Mouse (Mus musculus) forebrain, embryonic 16.5 days (tissue): ENCODE results near the gene P4ha3. TPM values are rescaled to one million over a fixed set of nuclear protein-coding genes. Genes with fewer than 3 reads are reported as not detected.

ENCODE experiments used
- ATAC-seq: fragments of 200-750 bp; cut with Nextera tagmentation; 2 replicates; pipeline ENCODE4 v1.8.0; 2017; ENCODE audit warnings: mild to moderate bottlenecking, moderate library complexity
- H3K27ac ChIP-seq: fragments of 300-500 bp; sonication (generic); 2 replicates; pipeline ENCODE4 v1.5.1; 2014; ENCODE audit warnings: low read length, control low read depth
- H3K27me3 ChIP-seq: fragments of 300-500 bp; sonication (generic); replicated peaks from 2 replicates; pipeline ENCODE4 v1.6.1; 2014; ENCODE audit warnings: low read length; ENCODE audit not compliant: control insufficient read depth, insufficient read depth
- H3K36me3 ChIP-seq: fragments of 300-500 bp; sonication (generic); 2 replicates; pipeline ENCODE4 v1.6.1; 2014; ENCODE audit not compliant: control insufficient read depth, insufficient read depth
- H3K4me1 ChIP-seq: fragments of 300-500 bp; sonication (generic); replicated peaks from 2 replicates; pipeline ENCODE4 v1.6.1; 2014; ENCODE audit warnings: low read length; ENCODE audit not compliant: control insufficient read depth, insufficient read depth
- H3K4me2 ChIP-seq: fragments of 300-500 bp; sonication (generic); 2 replicates; pipeline ENCODE4 v1.6.1; 2014; ENCODE audit warnings: mild to moderate bottlenecking, low read length, control low read depth
- H3K4me3 ChIP-seq: fragments of 300-500 bp; sonication (generic); replicated peaks from 2 replicates; pipeline ENCODE4 v1.5.1; 2014; ENCODE audit warnings: mild to moderate bottlenecking, low read length, control low read depth
- H3K9ac ChIP-seq: fragments of 300-500 bp; sonication (generic); replicated peaks from 2 replicates; pipeline ENCODE4 v1.6.1; 2014; ENCODE audit warnings: low read depth, low read length, control low read depth
- H3K9me3 ChIP-seq: fragments of 300-500 bp; sonication (generic); 2 replicates; pipeline ENCODE4 v1.6.1; 2016; ENCODE audit warnings: low read length; ENCODE audit not compliant: control insufficient read depth
- WGBS: fragments of 180-500 bp; shearing (Covaris S2); extraction: QIAGEN DNeasy Blood & Tissue Kit; methylation state at CpG from one replicate; pipeline ENCODE4 v1.1.7; 2014; 5-methylcytosine and 5-hydroxymethylcytosine counted together
- polyA plus RNA-seq: library from polyadenylated mRNA; unstranded; fragments of >200 nt; fragmentation: Nextera tagmentation; extraction: Ambion mirVana; gene quantifications from 2 replicates; pipeline ENCODE4 v1.2.1, GENCODE M21; 2015

P4ha3 gene
- polyA plus RNA-seq, 1 experiment from 2014 or later: 1.9 TPM

GRCm38 (mm10) chr7:100356324-100356723 lies 71.0 kb downstream of the P4ha3 start:
- ATAC-seq: no peak
- WGBS: 81% methylated on average over 5 of the region's 5 CpGs
- no peaks in the 10 kb centered on the region for H3K4me1 ChIP-seq
- no peak overlapping the region for H3K4me2 ChIP-seq
- H3K4me3 ChIP-seq: no peak overlapping the region
- no peak overlapping the region for H3K9ac ChIP-seq
- H3K36me3 ChIP-seq: peaks cover 9% of the 10 kb centered on the region
- H3K27ac ChIP-seq: no peak overlapping the region
- H3K9me3 ChIP-seq: no peaks in the 10 kb centered on the region
- no peaks in the 10 kb centered on the region for H3K27me3 ChIP-seq

- H3K27ac ChIP-seq: no peak overlapping the region
- no peak overlapping the region for H3K4me2 ChIP-seq
- H3K4me1 ChIP-seq: no peaks in the 10 kb centered on the region
- H3K9ac ChIP-seq: no peak overlapping the region
- no peak for ATAC-seq
- WGBS: 97% methylated on average over 1 of the region's 1 CpGs
- H3K9me3 ChIP-seq: no peaks in the 10 kb centered on the region
- H3K27me3 ChIP-seq: no peaks in the 10 kb centered on the region
- H3K36me3 ChIP-seq: peaks cover 5% of the 10 kb centered on the region
- no peak overlapping the region for H3K4me3 ChIP-seq
Observed at GRCm38 (mm10) chr7:100356768-100357167, 71.4 kb downstream of the P4ha3 start.

GRCm38 (mm10) chr7:100357856-100358255 lies 72.5 kb downstream of the P4ha3 start:
- no peak overlapping the region for H3K9ac ChIP-seq
- H3K36me3 ChIP-seq: peaks cover 5% of the 10 kb centered on the region

GRCm38 (mm10) chr7:100363162-100363561 lies 77.8 kb downstream of the P4ha3 start:
- Histone ChIP-seq H3K9ac (no peak overlapping the region), H3K9me3 (no peaks in the 10 kb centered on the region), H3K27me3 (no peaks in the 10 kb centered on the region), H3K4me2 (no peak overlapping the region), H3K36me3 (no peaks in the 10 kb centered on the region), H3K27ac (no peak overlapping the region), H3K4me1 (peaks cover 2% of the 10 kb centered on the region; the same call in 1 of the 2 replicates), H3K4me3 (no peak overlapping the region)
- 88% methylated on average over 2 of the region's 2 CpGs for WGBS
- no peak for ATAC-seq

More at GRCm38 (mm10) chr7:100357856-100358255, 72.5 kb downstream of the P4ha3 start:
- H3K9me3 ChIP-seq: no peaks in the 10 kb centered on the region
- ATAC-seq: no peak
- no peak overlapping the region for H3K27ac ChIP-seq
- H3K4me2 ChIP-seq: no peak overlapping the region
- no peaks in the 10 kb centered on the region for H3K27me3 ChIP-seq
- no peak overlapping the region for H3K4me3 ChIP-seq
- H3K4me1 ChIP-seq: no peaks in the 10 kb centered on the region

- Histone ChIP-seq H3K4me1 (peaks cover 12% of the 10 kb centered on the region), H3K4me3 (no peak overlapping the region), H3K4me2 (no peak overlapping the region), H3K27me3 (no peaks in the 10 kb centered on the region), H3K9me3 (no peaks in the 10 kb centered on the region), H3K36me3 (no peaks in the 10 kb centered on the region), H3K27ac (no peak overlapping the region), H3K9ac (no peak overlapping the region)
- 44% methylated on average over 6 of the region's 6 CpGs for WGBS
- ATAC-seq: no peak
Observed at GRCm38 (mm10) chr7:100364888-100365287, 79.6 kb downstream of the P4ha3 start.

Other genes starting within 250 kb of the P4ha3 start
- 53.4 and 58.4 TPM in 2 replicates for gene Pold3, start 164.0 kb upstream of the P4ha3 start, polyA plus RNA-seq
- 17.1 and 17.7 TPM in 2 replicates for gene Lipt2, start 126.2 kb upstream of the P4ha3 start, polyA plus RNA-seq
- 1.1 and 1.3 TPM in 2 replicates for gene Kcne3, start 109.0 kb upstream of the P4ha3 start, polyA plus RNA-seq
- 14.1 and 16.6 TPM in 2 replicates for gene Pgm2l1, start 58.1 kb upstream of the P4ha3 start, polyA plus RNA-seq
- gene C2cd3, start 86.7 kb downstream of the P4ha3 start, polyA plus RNA-seq: 28.9 and 29.1 TPM in 2 replicates
- gene Ppme1, start 86.8 kb downstream of the P4ha3 start, polyA plus RNA-seq: 157 and 158 TPM in 2 replicates
- not detected in 2 replicates for gene Ucp3, start 187.5 kb downstream of the P4ha3 start, polyA plus RNA-seq
- gene Ucp2, start 207.8 kb downstream of the P4ha3 start, polyA plus RNA-seq: 42.3 and 49.6 TPM in 2 replicates
- 3.0 and 3.3 TPM in 2 replicates for gene Dnajb13, start 229.4 kb downstream of the P4ha3 start, polyA plus RNA-seq